Mouse (Mus musculus) forebrain, embryonic 15.5 days (tissue): ENCODE data around the gene Tyrp1. TPM values are rescaled to one million over a fixed set of nuclear protein-coding genes. Genes with fewer than 3 reads are reported as not detected.

Source experiments
- ATAC-seq: fragments of 200-750 bp; cut with Nextera tagmentation; replicated peaks from 2 replicates; pipeline ENCODE4 v1.8.0; 2017; ENCODE audit warnings: mild to moderate bottlenecking, moderate TSS enrichment, moderate library complexity
- H3K27ac ChIP-seq: fragments of 300-500 bp; sonication (generic); replicated peaks from 2 replicates; pipeline ENCODE4 v1.5.1; 2015; ENCODE audit warnings: mild to moderate bottlenecking, inconsistent platforms
- H3K27me3 ChIP-seq: fragments of 300-500 bp; sonication (generic); 2 replicates; pipeline ENCODE4 v1.6.1; 2015; ENCODE audit warnings: inconsistent platforms
- H3K36me3 ChIP-seq: fragments of 300-500 bp; sonication (generic); 2 replicates; pipeline ENCODE4 v1.6.1; 2015; ENCODE audit warnings: mild to moderate bottlenecking, inconsistent platforms
- H3K4me1 ChIP-seq: fragments of 300-500 bp; sonication (generic); 2 replicates; pipeline ENCODE4 v1.6.1; 2015; ENCODE audit warnings: inconsistent platforms
- H3K4me2 ChIP-seq: fragments of 300-500 bp; sonication (generic); replicated peaks from 2 replicates; pipeline ENCODE4 v1.6.1; 2015; ENCODE audit warnings: mild to moderate bottlenecking, inconsistent platforms
- H3K4me3 ChIP-seq: fragments of 300-500 bp; sonication (generic); 2 replicates; pipeline ENCODE4 v1.5.1; 2015; ENCODE audit warnings: mild to moderate bottlenecking, inconsistent platforms
- H3K9ac ChIP-seq: fragments of 300-500 bp; sonication (generic); replicated peaks from 2 replicates; pipeline ENCODE4 v1.6.1; 2015; ENCODE audit warnings: mild to moderate bottlenecking, inconsistent platforms
- H3K9me3 ChIP-seq: fragments of 300-500 bp; sonication (generic); 2 replicates; pipeline ENCODE4 v1.6.1; 2016; ENCODE audit warnings: inconsistent platforms
- WGBS: fragments of 180-500 bp; shearing (Covaris S2); methylation state at CpG from one replicate; pipeline ENCODE4 v1.1.7; 2015; ENCODE audit warnings: mixed read lengths; 5-methylcytosine and 5-hydroxymethylcytosine counted together
- polyA plus RNA-seq: library from polyadenylated mRNA; unstranded; fragments of >200 nt; fragmentation: Nextera tagmentation; extraction: Ambion mirVana; gene quantifications from 2 replicates; pipeline ENCODE4 v1.2.1, GENCODE M21; 2015

Tyrp1 gene
- polyA plus RNA-seq, 1 experiment from 2014 or later: 0.36 TPM

- no peaks in the 10 kb centered on the region for H3K27me3 ChIP-seq
- H3K4me3 ChIP-seq: no peak overlapping the region
- no peak overlapping the region for H3K4me2 ChIP-seq
- no peak overlapping the region for H3K27ac ChIP-seq
- 68% methylated on average over 7 of the region's 7 CpGs for WGBS
- H3K4me1 ChIP-seq: peaks cover 13% of the 10 kb centered on the region
- no peak overlapping the region for H3K9ac ChIP-seq
- H3K36me3 ChIP-seq: no peaks in the 10 kb centered on the region
- ATAC-seq: no peak
- H3K9me3 ChIP-seq: no peaks in the 10 kb centered on the region
Measured at GRCm38 (mm10) chr4:80863906-80864305, 30.0 kb downstream of the Tyrp1 start.

GRCm38 (mm10) chr4:80864511-80864922 lies 30.6 kb downstream of the Tyrp1 start:
- Histone ChIP-seq H3K9ac (peak overlapping the region; percentile 44), H3K27me3 (no peaks in the 10 kb centered on the region), H3K36me3 (no peaks in the 10 kb centered on the region), H3K4me1 (peaks cover 13% of the 10 kb centered on the region), H3K4me3 (peak overlapping the region; percentile 35), H3K9me3 (no peaks in the 10 kb centered on the region), H3K4me2 (peak overlapping the region; percentile 52), H3K27ac (peak overlapping the region; percentile 81)
- ATAC-seq: peak; percentile 90
- WGBS: 1% methylated on average over 17 of the region's 17 CpGs

- Histone ChIP-seq H3K27me3 (no peaks in the 10 kb centered on the region), H3K4me3 (no peak overlapping the region), H3K27ac (no peak overlapping the region), H3K4me2 (no peak overlapping the region), H3K36me3 (no peaks in the 10 kb centered on the region), H3K9me3 (no peaks in the 10 kb centered on the region), H3K4me1 (peaks cover 13% of the 10 kb centered on the region), H3K9ac (no peak overlapping the region)
- WGBS: 24% methylated on average over 5 of the region's 5 CpGs
- ATAC-seq: peak; percentile 86
Measured at GRCm38 (mm10) chr4:80866065-80866464, 32.1 kb downstream of the Tyrp1 start.

GRCm38 (mm10) chr4:80869598-80869997 lies 35.7 kb downstream of the Tyrp1 start:
- ATAC-seq: no peak
- H3K4me2 ChIP-seq: no peak overlapping the region
- WGBS: 60% methylated on average over 2 of the region's 2 CpGs
- no peak overlapping the region for H3K4me3 ChIP-seq
- H3K9me3 ChIP-seq: no peaks in the 10 kb centered on the region
- H3K27me3 ChIP-seq: no peaks in the 10 kb centered on the region
- no peak overlapping the region for H3K27ac ChIP-seq
- peaks cover 4% of the 10 kb centered on the region for H3K4me1 ChIP-seq
- no peaks in the 10 kb centered on the region for H3K36me3 ChIP-seq
- H3K9ac ChIP-seq: no peak overlapping the region

- 37% methylated on average over 6 of the region's 6 CpGs for WGBS
- H3K27ac ChIP-seq: no peak overlapping the region
Measured at GRCm38 (mm10) chr4:80872847-80873644, 39.1 kb downstream of the Tyrp1 start.

GRCm38 (mm10) chr4:80874121-80874859 lies 40.4 kb downstream of the Tyrp1 start:
- H3K9ac ChIP-seq: no peak overlapping the region
- 71% methylated on average over 5 of the region's 5 CpGs for WGBS
- no peak overlapping the region for H3K4me2 ChIP-seq
- H3K27ac ChIP-seq: no peak overlapping the region
- no peaks in the 10 kb centered on the region for H3K9me3 ChIP-seq
- no peak for ATAC-seq
- no peaks in the 10 kb centered on the region for H3K4me1 ChIP-seq
- H3K4me3 ChIP-seq: no peak overlapping the region
- no peaks in the 10 kb centered on the region for H3K27me3 ChIP-seq
- no peaks in the 10 kb centered on the region for H3K36me3 ChIP-seq

More at GRCm38 (mm10) chr4:80872847-80873644, 39.1 kb downstream of the Tyrp1 start:
- no peak; the same call in 1 of the 2 replicates for ATAC-seq
- Histone ChIP-seq H3K36me3 (no peaks in the 10 kb centered on the region), H3K9ac (no peak overlapping the region), H3K9me3 (no peaks in the 10 kb centered on the region), H3K4me2 (no peak overlapping the region), H3K27me3 (no peaks in the 10 kb centered on the region), H3K4me1 (no peaks in the 10 kb centered on the region), H3K4me3 (no peak overlapping the region)

- H3K4me1 ChIP-seq: no peaks in the 10 kb centered on the region
- no peak overlapping the region for H3K9ac ChIP-seq
- no peaks in the 10 kb centered on the region for H3K27me3 ChIP-seq
- no peak overlapping the region for H3K4me3 ChIP-seq
- no peaks in the 10 kb centered on the region for H3K36me3 ChIP-seq
- WGBS: 72% methylated on average over 4 of the region's 4 CpGs
- no peak overlapping the region for H3K27ac ChIP-seq
- no peak overlapping the region for H3K4me2 ChIP-seq
- no peaks in the 10 kb centered on the region for H3K9me3 ChIP-seq
- no peak for ATAC-seq
Measured at GRCm38 (mm10) chr4:80875055-80875454, 41.1 kb downstream of the Tyrp1 start.

GRCm38 (mm10) chr4:80881996-80882599 lies 48.2 kb downstream of the Tyrp1 start:
- no peaks in the 10 kb centered on the region for H3K4me1 ChIP-seq
- H3K27me3 ChIP-seq: no peaks in the 10 kb centered on the region
- no peak overlapping the region for H3K4me2 ChIP-seq
- WGBS: 95% methylated on average over 1 of the region's 1 CpGs
- H3K36me3 ChIP-seq: no peaks in the 10 kb centered on the region
- H3K9me3 ChIP-seq: no peaks in the 10 kb centered on the region
- no peak overlapping the region for H3K27ac ChIP-seq
- ATAC-seq: no peak
- no peak overlapping the region for H3K4me3 ChIP-seq
- H3K9ac ChIP-seq: no peak overlapping the region

- Histone ChIP-seq H3K9ac (no peak overlapping the region), H3K27me3 (no peaks in the 10 kb centered on the region), H3K27ac (no peak overlapping the region), H3K9me3 (no peaks in the 10 kb centered on the region), H3K36me3 (no peaks in the 10 kb centered on the region), H3K4me1 (no peaks in the 10 kb centered on the region), H3K4me2 (no peak overlapping the region), H3K4me3 (no peak overlapping the region)
- WGBS: 84% methylated on average over 4 of the region's 4 CpGs
- no peak for ATAC-seq
Measured at GRCm38 (mm10) chr4:80886631-80887030, 52.7 kb downstream of the Tyrp1 start.

- Histone ChIP-seq H3K4me1 (no peaks in the 10 kb centered on the region), H3K27ac (no peak overlapping the region), H3K27me3 (no peaks in the 10 kb centered on the region), H3K9ac (no peak overlapping the region), H3K9me3 (no peaks in the 10 kb centered on the region), H3K4me3 (no peak overlapping the region), H3K4me2 (no peak overlapping the region), H3K36me3 (no peaks in the 10 kb centered on the region)
- 94% methylated on average over 6 of the region's 6 CpGs for WGBS
- ATAC-seq: no peak
Measured at GRCm38 (mm10) chr4:80891004-80891403, 57.1 kb downstream of the Tyrp1 start.

- no peaks in the 10 kb centered on the region for H3K9me3 ChIP-seq
- no peak overlapping the region for H3K9ac ChIP-seq
- WGBS: 62% methylated on average over 4 of the region's 4 CpGs
- no peak overlapping the region for H3K4me3 ChIP-seq
- no peak overlapping the region for H3K4me2 ChIP-seq
- no peaks in the 10 kb centered on the region for H3K27me3 ChIP-seq
- H3K4me1 ChIP-seq: no peaks in the 10 kb centered on the region
- no peak overlapping the region for H3K27ac ChIP-seq
- no peak for ATAC-seq
- no peaks in the 10 kb centered on the region for H3K36me3 ChIP-seq
Measured at GRCm38 (mm10) chr4:80895278-80895894, 61.5 kb downstream of the Tyrp1 start.
